Mouse (Mus musculus) heart, postnatal 0 days (tissue): ENCODE results near the gene Thada.

Source experiments
- CTCF ChIP-seq: IDR thresholded peaks from 2 replicates; pipeline ENCODE4 v1.5.1; 2016; ENCODE audit warnings: antibody characterized with exemption, control low read depth, low read depth
- EP300 ChIP-seq: IDR thresholded peaks from 2 replicates; pipeline ENCODE4 v1.6.1; 2016; ENCODE audit warnings: antibody characterized with exemption, low read depth

DNA sequence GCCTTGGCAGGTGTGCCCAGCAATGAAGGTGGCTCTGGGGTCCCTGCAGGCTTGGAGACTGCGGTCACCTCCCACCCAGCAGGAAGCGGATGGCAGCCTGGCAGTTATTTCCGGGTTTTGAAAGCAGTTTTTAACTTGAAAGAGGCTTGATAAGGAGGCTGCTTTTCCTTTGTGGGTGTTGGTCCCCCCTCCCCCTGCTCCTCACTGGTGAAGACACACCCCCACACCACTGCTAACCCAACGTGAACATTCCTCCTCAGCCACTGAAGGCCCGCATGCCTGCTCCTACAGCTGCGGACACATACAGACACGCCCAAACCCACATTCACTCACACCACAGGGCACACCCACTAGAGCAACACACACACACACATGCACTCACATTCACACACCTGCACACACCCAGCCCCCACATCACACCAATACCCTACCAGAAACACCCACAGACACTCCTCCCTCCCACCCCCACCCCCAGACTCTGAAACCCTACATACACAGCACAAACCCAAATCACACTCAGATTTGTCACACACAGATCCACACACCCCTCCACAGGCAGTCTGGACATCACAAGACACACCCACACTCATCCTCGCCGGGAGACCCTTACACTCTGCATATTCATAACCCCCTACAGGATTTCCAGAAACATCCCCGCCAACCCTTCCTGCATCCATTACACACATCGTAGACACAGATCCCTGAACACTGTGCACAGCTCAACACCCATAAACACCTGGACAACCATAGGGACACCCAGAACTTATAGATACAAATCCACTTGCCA is 285.1 kb downstream of the Thada start:
- no peak for TF ChIP-seq CTCF
- TF ChIP-seq EP300, result no peak
